Mouse (Mus musculus) gastrocnemius, adult 2 months (tissue): ENCODE measurements around the gene Olfr231. TPM values are rescaled to one million over a fixed set of nuclear protein-coding genes. Genes with fewer than 3 reads are reported as not detected.

Experiments used
- DNase-seq: peaks from one replicate; pipeline ENCODE4 v3.0.0; 2022
- H3K27ac ChIP-seq: fragments of 200-600 bp; 2 replicates; pipeline ENCODE4 v1.8.1; 2022; ENCODE audit warnings: mild to moderate bottlenecking
- H3K4me3 ChIP-seq: fragments of 200-600 bp; 2 replicates; pipeline ENCODE4 v1.8.1; 2022; ENCODE audit warnings: mild to moderate bottlenecking, moderate library complexity
- CTCF ChIP-seq: fragments of 200-600 bp; IDR thresholded peaks from 2 replicates; pipeline ENCODE4 v1.8.1; 2022; ENCODE audit warnings: antibody characterized with exemption, mild to moderate bottlenecking, moderate library complexity
- intact Hi-C: fragments of 180-260 bp; cut with DNase I; formaldehyde crosslinking; loops from one replicate; pipeline ENCODE4 v1.15.1; 2025
- long read RNA-seq, 2 experiments: library from polyadenylated mRNA; stranded (forward); transcript quantifications; one replicate each; pipeline ENCODE4 v2.0.0; 2021
- total RNA-seq, 2 experiments: library from RNA; stranded (reverse); gene quantifications; 2 replicates each; pipeline ENCODE4 v1.2.3; 2021

Olfr231 gene
- total RNA-seq: not detected
- long read RNA-seq, experiment 1: 0 reads
- long read RNA-seq, experiment 2: 0 reads

DNA sequence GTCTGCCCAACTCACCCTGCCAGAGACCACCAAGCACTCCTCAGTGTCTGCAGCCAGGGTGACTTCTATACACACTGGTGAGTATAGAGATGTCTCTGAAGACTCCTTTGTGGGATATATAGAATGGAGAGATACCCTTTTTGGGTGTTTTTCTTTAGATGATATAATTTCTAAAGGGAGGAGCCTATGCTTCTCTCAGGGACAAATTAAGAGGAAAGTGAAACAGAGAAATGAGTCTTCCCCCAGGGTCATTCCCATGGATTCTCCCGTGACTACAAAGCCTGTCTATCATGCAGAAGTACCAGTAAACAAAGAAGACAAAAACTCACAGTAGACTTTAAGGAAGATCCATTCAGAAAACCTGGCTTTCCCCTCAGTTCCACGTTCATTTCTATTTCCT, at the start of gene Olfr231:
TSS of gene Olfr231 (minus strand) at position 101 of the 400 bp plus-strand sequence.
- TF ChIP-seq CTCF: no peak
- H3K4me3 ChIP-seq: no peak within 1 kb of the TSS
- no peak for DNase-seq
- intact Hi-C loops: no loop called here
- H3K27ac ChIP-seq: no peak within 1 kb of the TSS

DNA sequence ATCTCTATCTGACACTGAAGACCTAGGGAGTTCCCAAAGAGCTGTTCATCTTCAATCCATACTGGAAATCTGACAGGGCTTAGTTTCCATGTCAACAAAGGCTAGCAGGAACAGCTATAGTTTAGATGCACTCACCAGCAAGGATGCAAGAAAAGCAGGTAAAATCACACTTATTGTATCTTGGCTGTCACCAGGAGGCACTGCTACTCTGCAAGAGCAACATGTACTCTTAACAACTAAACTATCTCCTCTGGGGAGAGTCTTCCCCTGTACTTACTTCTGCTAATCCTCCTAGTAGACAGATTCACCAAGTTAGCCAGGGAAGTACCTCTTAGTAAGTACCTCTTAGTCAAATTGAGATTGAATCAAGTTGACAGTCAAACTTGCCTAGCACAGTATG, 48.1 kb upstream of the Olfr231 start:
- no peak for DNase-seq
- Histone ChIP-seq H3K27ac (no peak overlapping the region), H3K4me3 (no peak overlapping the region)
- intact Hi-C loops: loop anchor here (5.0 kb wide), 1 partner anchor 298 kb away; no protein-coding TSS in a partner anchor
- no peak for TF ChIP-seq CTCF

GRCm38 (mm10) chr1:174159095-174159494, 38.1 kb upstream of the Olfr231 start:
- TF ChIP-seq CTCF: no peak
- H3K4me3 ChIP-seq: no peak overlapping the region
- DNase-seq: no peak
- H3K27ac ChIP-seq: no peak overlapping the region
- intact Hi-C loops: no loop called here

GRCm38 (mm10) chr1:174158512-174158911, 37.5 kb upstream of the Olfr231 start:
- intact Hi-C loops: no loop called here

DNA sequence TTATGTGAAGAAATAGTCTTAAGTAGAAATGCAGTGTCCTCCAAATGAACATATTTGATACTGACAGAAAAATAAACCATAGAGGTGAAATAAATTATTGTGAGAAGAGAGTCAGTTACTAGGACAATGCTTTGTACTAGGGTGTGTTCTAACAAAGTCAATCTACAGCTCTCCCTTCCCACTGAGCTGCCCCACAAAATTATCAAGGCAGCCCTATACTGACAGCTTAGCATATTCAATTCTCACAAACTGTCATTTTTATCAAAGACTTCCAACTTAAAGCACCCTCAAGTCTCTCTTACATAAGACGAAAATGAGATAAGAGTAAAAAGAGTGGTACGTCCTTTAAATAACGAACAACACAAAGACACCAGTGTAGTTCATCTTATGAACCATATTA, 36.7 kb upstream of the Olfr231 start:
- H3K4me3 ChIP-seq: no peak overlapping the region
- DNase-seq: no peak
- intact Hi-C loops: no loop called here
- no peak overlapping the region for H3K27ac ChIP-seq
- TF ChIP-seq CTCF: no peak

More at GRCm38 (mm10) chr1:174158512-174158911, 37.5 kb upstream of the Olfr231 start:
- TF ChIP-seq CTCF: no peak
- no peak overlapping the region for H3K27ac ChIP-seq
- DNase-seq: no peak
- no peak overlapping the region for H3K4me3 ChIP-seq

DNA sequence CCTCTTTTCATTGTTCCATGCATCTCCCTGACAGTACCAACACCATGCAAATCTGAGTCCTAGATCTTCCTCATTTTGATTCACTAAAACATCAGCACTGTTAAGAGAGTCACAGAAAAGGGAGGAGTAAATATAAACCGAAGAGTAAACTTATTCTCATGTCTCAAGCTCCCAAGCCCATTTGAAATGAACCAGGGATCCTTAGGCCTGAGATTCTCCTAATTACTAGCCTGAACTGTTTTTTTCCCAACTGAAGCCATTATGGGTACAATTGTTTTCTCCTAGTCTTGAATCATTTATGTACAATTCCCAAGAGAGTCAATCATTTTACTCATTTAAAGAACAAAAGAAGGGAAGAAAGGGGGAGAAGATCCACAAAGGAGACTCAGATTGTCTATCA, 34.4 kb upstream of the Olfr231 start, which contains the start of gene Olfr420:
TSS of gene Olfr420 (plus strand) at position 301 of the 400 bp plus-strand sequence.
- Histone ChIP-seq H3K27ac (no peak within 1 kb of the TSS), H3K4me3 (no peak within 1 kb of the TSS)
- TF ChIP-seq CTCF: no peak
- no peak for DNase-seq
- intact Hi-C loops: no loop called here

DNA sequence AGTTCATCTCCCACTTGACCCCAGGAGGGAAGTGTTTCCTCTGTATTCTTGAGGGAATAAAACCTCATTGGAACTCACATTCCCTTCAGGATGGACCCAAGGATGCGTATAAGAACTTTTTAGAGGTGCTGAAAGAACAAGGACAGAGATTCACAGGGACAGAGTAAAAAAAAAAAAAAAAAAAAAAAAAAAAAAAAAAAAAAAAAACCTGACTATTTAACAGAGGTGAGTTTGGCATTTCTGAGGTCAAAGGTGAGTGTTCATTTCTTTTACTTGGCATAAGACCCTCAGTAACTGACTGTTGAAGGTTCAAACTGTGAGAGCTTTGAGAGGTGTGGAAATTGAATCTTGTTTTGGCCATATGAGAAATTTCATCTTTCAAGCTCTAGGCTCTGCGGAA, 28.3 kb upstream of the Olfr231 start:
- DNase-seq: no peak
- Histone ChIP-seq H3K27ac (no peak overlapping the region), H3K4me3 (no peak overlapping the region)
- no peak for TF ChIP-seq CTCF
- intact Hi-C loops: no loop called here

DNA sequence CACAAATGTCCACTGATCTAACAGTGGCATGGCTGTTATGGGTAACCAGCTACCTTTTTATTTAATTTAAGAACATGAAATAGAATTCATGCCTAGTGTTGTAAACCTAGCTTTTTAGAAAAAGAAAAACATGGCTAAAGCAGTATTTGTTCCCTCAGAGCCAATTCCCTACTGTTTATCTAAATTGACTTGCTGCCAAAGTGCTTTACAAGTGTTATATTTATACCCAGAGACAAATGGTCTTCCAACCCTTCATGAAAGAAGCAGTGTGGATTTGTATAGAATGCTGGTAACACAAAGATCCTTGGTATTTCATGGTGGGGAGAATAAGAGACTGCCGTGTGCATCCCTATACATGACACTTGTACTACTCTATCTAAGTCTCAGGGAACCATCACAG, 25.7 kb upstream of the Olfr231 start:
- intact Hi-C loops: no loop called here
- no peak overlapping the region for H3K4me3 ChIP-seq
- no peak for DNase-seq
- TF ChIP-seq CTCF: no peak
- H3K27ac ChIP-seq: no peak overlapping the region

GRCm38 (mm10) chr1:174141384-174141783, 20.4 kb upstream of the Olfr231 start:
- intact Hi-C loops: no loop called here
- no peak for DNase-seq
- H3K4me3 ChIP-seq: no peak overlapping the region
- no peak overlapping the region for H3K27ac ChIP-seq
- no peak for TF ChIP-seq CTCF

- intact Hi-C loops: no loop called here
- H3K27ac ChIP-seq: no peak overlapping the region
- TF ChIP-seq CTCF: no peak
- no peak for DNase-seq
- H3K4me3 ChIP-seq: no peak overlapping the region
Measured at GRCm38 (mm10) chr1:174131999-174132398, 11.0 kb upstream of the Olfr231 start.

GRCm38 (mm10) chr1:174131217-174131616, 10.3 kb upstream of the Olfr231 start, which contains the start of gene Olfr424:
Gene Olfr424, plus strand, starts transcription at chr1:174131517.
- TF ChIP-seq CTCF: no peak
- Histone ChIP-seq H3K27ac (no peak within 1 kb of the TSS), H3K4me3 (no peak within 1 kb of the TSS)
- DNase-seq: no peak
- intact Hi-C loops: no loop called here

GRCm38 (mm10) chr1:174103735-174104134, 17.2 kb downstream of the Olfr231 start:
- intact Hi-C loops: no loop called here
- no peak overlapping the region for H3K4me3 ChIP-seq
- no peak for DNase-seq
- no peak overlapping the region for H3K27ac ChIP-seq
- TF ChIP-seq CTCF: peak; percentile 54

GRCm38 (mm10) chr1:174096591-174096990, 24.4 kb downstream of the Olfr231 start, which contains the start of gene Olfr427:
Gene Olfr427, plus strand, starts transcription at chr1:174096891.
- no peak for TF ChIP-seq CTCF
- no peak for DNase-seq
- intact Hi-C loops: no loop called here
- Histone ChIP-seq H3K27ac (no peak within 1 kb of the TSS), H3K4me3 (no peak within 1 kb of the TSS)

- no peak within 1 kb of the TSS for H3K4me3 ChIP-seq
- intact Hi-C loops: no loop called here
- no peak for DNase-seq
Measured at GRCm38 (mm10) chr1:174084031-174084430, 36.9 kb downstream of the Olfr231 start, which contains the start of gene Olfr429. Gene Olfr429, plus strand, starts transcription at chr1:174084331.

More at GRCm38 (mm10) chr1:174084031-174084430, 36.9 kb downstream of the Olfr231 start, which contains the start of gene Olfr429:
- no peak for TF ChIP-seq CTCF
- H3K27ac ChIP-seq: no peak within 1 kb of the TSS
